In genomic region chr1:133210766-133211165, GRCm38 (mm10) we compare ENCODE assay signal across 10 mouse cellular contexts. TPM values are rescaled to one million over a fixed set of nuclear protein-coding genes. Genes with fewer than 3 reads are reported as not detected.
DNase-seq lines count a peak whose midpoint lies in the region; ATAC-seq lines count a peak whose summit lies in the region.
"Had no signal": no experiment of that assay in that cellular context is flagged by ENCODE, and none has a peak within 500 bp of the region (broad histone marks: within the 10 kb centered on the region; RNA-seq: fewer than 3 reads in every experiment).

No protein-coding gene starts in this region.

- 81% methylated on average over 7 of the region's 7 CpGs for WGBS in neural tube, embryonic 13.5 days

- no peak overlapping the region for H3K4me3 ChIP-seq in neural tube, embryonic 13.5 days

- H3K27ac ChIP-seq in neural tube, embryonic 13.5 days (replicated peaks): peak overlapping the region; percentile 72; the same call in 1 of the 2 replicates

- no peaks in the 10 kb centered on the region for H3K27me3 ChIP-seq in neural tube, embryonic 13.5 days

- intact Hi-C loops in heart, postnatal 25 days (cut with DNase I): no loop called here

- H3K4me1 ChIP-seq in neural tube, embryonic 13.5 days (replicated peaks): peaks cover 70% of the 10 kb centered on the region

- H3K9ac ChIP-seq in neural tube, embryonic 13.5 days: peak overlapping the region; percentile 41
- H3K9ac ChIP-seq: lung, embryonic 14.5 days had no signal

- H3K36me3 ChIP-seq in neural tube, embryonic 13.5 days: no peaks in the 10 kb centered on the region

- ATAC-seq in neural tube, embryonic 13.5 days (ENCODE audit: low read depth): no peak

- peak; percentile 34 for DNase-seq in cerebellum, adult 11-12 months
- no peak for DNase-seq in cerebellum, adult 11 months
- no peak for DNase-seq in neural tube, embryonic 10.5 days (ENCODE audit: extremely low spot score, low spot score)
- peak; percentile 32 for DNase-seq in heart, postnatal 25 days (ENCODE audit: low spot score)
- DNase-seq in testis, postnatal 10 days (ENCODE audit: low spot score): peak; percentile 68
- no peak for DNase-seq in layer of hippocampus, postnatal 25 days (ENCODE audit: extremely low spot score in 1 of 2, low spot score in 1 of 2)
- DNase-seq in urinary bladder, adult 18-20 months (ENCODE audit: low spot score in 2 of 2): no peak
- DNase-seq: lung, embryonic 14.5 days; retina, postnatal 1 day had no signal

- H3K4me2 ChIP-seq in neural tube, embryonic 13.5 days: no peak overlapping the region
- H3K4me2 ChIP-seq: lung, embryonic 14.5 days had no signal

- no peaks in the 10 kb centered on the region for H3K9me3 ChIP-seq in neural tube, embryonic 13.5 days

RNA-seq across cellular contexts. Expression of gene Plekha6, which starts 46.8 kb away (rescaled TPM):
- 25.8 and 27.4 TPM in 2 replicates for polyA plus RNA-seq in neural tube, embryonic 13.5 days (2015; fragmentation: Nextera tagmentation; extraction: Ambion mirVana)
- total RNA-seq in heart, postnatal 25 days (2021): 10 to 100 TPM; 66.5 to 77.1 TPM
- total RNA-seq in layer of hippocampus, postnatal 25 days (2021): 10 to 100 TPM; 34.4 to 52.1 TPM

Comparison
In these comparisons a context has a peak if more than half of its experiments do, and no peak if none do; other contexts are left out.
1. DNase-seq: peak in cerebellum, adult 11-12 months (single experiment), heart, postnatal 25 days (single experiment) and testis, postnatal 10 days (single experiment); none in cerebellum, adult 11 months (single experiment), neural tube, embryonic 10.5 days (single experiment), layer of hippocampus, postnatal 25 days (0 of 2) and urinary bladder, adult 18-20 months (0 of 2).